Mouse (Mus musculus) cerebellum, adult 9-11 months (tissue): ENCODE results near the gene Trim65.
A peak's percentile ranks its signal among the peaks of the same experiment; 100 is the strongest.

Experiments used
- DNase-seq: peaks from one replicate; pipeline ENCODE4 v3.0.0; 2022

Trim65 gene

DNA sequence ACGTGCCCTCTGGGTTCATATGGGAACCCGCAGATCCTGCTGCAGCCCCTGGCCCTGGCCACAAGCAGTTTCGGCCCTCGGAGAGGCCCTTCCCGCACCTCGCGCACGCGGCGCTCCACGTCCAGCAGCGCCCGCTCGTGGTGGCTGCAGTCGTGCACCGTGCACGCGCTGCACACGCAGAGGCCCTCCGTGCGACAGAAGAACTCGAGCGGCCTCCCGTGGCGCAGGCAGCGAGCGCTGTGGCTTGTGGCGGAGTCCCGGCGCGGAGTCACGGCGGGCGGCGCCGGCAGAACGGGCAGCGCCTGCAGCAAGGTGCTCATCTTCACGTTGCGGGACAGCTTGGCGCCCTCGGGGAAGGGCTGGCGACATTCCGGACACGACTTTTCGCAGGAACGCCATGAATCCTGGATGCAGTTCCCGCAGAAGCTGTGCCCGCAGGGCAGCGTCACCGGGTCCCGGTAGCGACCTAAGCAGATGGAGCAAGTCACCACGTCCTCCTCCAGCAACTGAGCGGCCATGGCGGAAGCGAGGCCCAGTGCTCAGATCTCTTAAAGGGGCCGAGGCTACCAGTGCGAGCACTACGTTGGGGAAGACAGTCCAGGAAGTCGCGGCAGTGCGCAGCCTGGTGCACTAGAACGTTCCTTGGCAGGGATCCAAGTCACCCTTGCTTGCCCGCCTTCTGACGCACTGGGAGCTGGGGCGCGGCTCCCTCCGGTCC, at the start of gene Trim65:
Gene Trim65 (minus strand): TSS at position 641 of the 718 bp plus-strand sequence.
- peak; percentile 86 for DNase-seq

DNA sequence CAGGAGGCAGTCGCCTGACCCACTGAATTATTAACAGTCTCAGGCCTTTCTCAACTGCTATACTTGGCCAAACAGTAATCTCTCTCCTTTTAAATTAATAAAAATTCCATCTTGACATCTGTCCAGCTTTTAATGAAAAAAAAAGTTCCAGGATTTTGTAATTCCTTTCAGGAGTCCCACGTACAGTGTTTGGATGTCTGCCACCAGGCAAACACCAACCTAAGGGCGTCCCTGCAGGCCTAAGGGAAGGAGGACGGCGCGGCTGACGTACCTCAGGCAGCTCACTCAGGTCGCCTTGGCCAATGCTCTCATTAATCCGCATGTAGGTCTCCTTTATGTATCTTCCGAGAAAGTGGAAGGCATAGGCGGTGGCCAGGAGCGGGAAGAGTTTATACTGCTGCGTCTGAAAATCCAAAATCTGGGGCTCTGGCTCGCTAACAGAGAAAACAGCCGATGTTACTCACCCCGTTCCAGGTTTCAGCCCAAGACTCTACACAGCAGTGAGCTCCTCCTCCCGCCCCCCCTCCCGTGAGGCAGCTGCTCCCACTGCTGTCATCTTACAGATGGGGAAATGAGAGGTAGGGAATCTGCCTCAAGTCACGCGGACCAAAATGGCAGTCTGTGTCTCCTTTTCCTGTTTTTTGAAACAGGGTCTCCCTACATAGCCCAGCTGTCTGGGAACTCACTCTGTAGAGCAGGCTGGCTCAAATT, 47.6 kb upstream of the Trim65 start:
- no peak for DNase-seq

DNA sequence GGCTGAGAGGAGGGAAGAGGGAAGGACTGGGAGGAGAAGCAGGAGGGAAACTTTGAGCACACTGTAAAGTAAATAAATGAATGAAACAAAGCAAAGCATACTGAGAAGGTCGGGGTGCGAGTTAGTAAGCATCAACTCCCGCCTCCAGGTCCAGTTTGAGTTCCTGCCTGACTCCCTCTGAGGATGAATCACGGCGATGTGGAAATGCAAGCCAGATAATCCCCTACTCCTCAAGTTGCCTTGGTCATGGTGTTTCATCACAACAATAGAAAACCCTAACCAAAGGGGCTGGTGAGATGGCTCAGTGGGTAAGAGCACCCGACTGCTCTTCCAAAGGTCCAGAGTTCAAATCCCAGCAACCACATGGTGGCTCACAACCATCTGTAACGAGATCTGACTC, 45.1 kb upstream of the Trim65 start:
- DNase-seq = no peak

DNA sequence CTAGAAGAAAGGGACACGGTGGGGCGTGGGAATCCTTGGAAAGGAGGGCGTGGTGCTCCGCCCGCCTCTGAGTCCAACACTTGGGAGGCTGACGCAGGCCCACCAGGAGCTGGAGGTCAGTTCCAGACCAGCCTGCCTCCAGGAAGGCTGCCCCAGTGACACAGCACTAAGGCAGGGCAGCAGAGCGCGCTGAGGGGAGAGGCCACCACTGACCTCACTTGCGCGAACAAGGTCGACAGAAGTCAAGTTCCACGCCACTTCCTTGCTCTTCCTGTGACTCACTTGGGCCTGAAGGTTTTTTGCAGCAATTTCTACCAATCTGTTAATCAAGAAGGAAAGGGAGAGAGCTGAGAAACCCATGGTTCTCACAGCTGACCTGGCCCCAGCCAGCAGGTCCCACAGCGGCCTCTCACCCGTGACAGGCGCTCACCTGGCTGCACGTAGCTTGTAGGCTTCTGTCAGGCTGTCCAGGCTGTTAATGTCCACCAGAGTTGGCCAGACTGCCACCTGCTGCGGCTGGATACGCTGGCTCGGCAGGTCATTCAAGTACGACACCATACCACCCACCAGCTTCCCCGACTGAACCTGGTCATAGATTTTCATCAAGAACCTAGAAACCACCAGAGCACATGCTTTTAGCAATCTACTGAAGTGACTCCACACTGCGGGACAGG, 44.0 kb upstream of the Trim65 start:
- DNase-seq = no peak

DNA sequence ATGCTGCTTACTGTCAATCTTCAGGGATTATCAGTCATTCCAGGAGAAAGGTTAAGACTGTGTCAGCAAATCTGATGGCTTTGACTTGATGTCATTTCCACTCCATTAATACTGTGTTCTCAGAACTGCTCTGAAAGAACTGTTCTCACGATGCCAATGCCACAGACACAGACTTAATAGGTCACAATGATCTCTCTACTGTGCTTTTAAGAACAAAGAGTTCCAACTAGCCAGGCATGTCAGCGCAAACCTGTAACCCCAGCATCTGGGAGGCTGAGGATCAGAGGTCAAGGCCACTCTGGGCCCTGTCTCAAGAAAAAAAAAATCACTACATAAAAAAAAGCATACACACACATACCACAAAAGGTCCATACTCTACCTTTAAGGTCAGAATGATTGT, 41.0 kb upstream of the Trim65 start:
- DNase-seq = no peak

DNA sequence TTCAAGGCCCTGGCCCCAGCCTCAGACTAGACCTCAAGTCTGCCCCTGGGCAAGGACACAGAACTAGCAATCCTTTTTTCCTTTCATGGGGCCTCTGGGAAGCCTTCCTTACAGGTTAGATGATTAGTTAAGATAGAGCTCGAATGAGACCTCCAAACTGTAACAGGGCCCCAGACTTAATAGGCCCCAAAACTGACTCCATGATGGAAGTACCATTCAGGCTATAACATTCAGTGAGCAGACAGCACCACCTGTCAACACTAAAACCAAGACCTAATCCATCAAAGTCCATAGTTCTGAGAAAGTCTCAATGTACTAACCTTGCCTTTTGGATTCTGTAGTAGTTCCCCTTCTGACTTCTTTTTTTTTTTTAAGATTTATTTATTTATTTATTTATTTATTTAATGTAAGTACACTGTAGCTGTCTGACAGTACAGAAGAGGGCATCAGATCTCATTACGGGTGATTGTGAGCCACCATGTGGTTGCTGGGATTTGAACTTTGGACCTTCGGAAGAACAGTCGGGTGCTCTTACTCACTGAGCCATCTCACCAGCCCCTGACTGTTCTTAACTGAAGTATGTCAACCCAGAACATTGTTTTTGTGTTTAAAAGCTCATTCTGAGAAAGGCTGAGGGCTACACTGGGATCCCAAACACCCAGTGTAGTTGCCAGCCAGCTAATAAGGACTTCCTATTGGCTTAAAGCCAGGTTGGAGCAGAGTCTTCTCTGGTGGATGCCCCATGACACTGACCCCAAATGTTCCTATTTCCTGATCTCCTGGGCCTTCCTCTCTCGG, 39.3 kb upstream of the Trim65 start:
- DNase-seq = no peak

DNA sequence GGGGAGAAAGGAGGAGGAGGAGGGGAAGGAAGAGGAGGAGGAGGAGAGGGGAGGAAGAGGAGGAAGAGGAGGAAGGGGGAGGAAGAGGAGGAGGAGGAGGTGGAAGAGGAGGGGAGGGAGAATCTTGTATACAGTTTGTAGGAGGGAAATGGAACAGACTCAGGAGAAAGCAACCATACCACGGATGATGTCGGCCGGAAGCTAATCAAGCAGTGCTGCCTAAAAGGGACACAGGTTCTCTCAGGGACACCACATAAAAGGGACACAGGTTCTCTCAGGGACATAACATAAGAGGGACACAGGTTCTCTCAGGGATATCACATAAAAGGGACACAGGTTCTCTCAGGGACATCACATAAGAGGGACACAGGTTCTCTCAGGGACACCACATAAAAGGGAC, 38.3 kb upstream of the Trim65 start:
- no peak for DNase-seq

DNA sequence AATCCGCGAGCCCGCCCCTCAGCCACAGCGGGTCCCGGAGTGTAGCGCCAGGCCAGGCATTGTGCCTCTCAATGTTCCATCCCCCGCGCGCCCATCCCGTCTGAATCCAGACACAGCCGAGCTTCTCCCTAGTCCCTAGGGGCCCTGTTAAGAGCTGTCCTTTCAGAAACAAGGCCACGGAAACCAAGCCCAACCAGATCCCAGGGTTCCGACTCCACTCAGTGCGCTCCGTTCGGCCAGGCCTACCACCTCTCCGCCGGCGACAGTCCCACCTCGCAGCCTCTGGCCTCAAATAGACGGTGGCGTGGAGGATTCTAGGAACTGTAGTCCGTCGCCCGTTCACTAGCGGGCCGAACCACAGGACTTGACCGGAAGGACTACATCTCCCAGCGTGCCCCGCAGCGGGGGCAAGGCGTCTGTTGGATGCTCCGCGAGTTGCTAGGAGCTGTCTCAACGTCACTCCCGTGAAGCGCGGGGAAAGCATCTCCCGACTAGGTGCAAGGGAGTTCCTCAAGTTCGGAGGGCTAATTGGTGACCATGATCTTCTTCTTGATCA, 37.0 kb upstream of the Trim65 start, which contains the start of gene Fbf1:
Gene Fbf1 (minus strand): TSS at position 283 of the 556 bp plus-strand sequence.
- DNase-seq = peak; percentile 97

DNA sequence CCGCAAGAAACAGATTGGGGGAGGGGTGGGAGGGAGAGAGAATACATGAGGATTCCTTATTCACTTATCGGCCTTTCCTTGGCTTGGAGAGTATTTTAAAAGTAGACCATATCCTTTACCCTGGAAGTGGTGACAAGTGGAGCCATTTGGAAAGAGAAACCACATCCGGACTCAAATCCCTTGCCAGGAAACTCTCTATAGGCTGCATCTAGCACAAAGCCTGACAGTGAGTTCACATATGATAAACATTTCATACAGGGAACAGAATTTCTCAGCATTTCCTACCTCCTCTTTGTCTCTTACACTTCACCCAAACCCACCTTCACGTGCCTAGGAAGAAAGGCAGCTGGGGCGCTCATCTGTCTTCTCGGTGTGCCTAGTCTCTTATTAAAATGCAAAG, 36.3 kb upstream of the Trim65 start:
- no peak for DNase-seq

DNA sequence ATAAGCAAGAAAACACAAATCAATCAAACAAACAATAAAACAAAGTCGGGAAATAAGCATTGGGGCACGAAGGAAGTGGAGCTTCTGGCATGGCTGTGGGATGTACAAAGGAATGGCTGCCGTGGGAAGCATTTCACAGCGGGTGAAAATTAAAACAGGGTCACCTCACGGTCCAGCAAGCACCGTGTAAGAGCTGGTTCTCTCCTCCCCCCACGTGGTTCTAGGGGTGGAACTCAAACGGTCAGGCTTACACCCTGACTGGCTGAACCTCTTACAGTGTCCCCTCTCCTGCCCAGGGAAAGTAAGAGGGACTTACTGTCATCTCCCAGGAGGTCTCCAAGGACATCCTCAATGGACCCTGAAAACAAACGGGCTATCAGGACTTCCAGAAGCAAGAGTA, 32.1 kb upstream of the Trim65 start:
- no peak for DNase-seq

DNA sequence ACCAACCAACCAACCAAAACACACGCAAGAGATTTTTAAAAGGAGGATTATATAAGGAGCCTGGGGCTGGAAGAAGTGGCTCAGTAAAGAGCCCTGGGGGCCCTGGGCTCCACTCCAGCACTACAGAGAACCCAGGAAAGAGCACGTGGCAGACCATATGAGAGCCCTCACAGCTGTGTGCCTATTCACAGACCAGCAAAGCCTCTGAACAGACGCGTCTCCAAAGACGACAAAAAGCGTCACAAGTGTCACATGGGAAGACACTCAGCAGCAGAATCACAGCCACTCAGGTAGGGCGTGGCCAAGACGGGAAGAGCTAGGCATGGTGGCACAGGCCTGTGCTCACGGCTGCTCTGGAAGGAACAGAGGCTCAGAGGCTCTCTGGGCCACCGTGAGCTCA, 31.2 kb upstream of the Trim65 start:
- DNase-seq = no peak

DNA sequence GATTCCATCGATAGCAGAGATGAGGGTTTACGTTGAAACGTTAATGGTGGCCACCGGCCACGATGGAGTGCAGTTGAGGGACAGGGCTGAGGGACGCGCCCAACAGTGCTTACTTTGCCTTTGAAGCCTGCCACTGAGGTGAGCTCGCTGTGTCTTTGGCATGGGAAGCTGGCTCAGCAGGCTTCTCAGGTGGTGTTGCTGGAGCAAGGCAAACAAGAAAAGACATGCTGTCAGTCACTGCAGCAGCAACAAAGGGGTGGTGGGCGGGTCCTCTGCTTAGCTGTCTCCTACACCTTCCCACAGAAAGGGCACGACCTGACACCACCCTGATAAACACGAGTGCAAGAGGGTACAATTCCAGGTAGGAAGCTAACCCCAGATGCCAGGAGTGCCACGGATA, 30.4 kb upstream of the Trim65 start:
- DNase-seq = no peak

DNA sequence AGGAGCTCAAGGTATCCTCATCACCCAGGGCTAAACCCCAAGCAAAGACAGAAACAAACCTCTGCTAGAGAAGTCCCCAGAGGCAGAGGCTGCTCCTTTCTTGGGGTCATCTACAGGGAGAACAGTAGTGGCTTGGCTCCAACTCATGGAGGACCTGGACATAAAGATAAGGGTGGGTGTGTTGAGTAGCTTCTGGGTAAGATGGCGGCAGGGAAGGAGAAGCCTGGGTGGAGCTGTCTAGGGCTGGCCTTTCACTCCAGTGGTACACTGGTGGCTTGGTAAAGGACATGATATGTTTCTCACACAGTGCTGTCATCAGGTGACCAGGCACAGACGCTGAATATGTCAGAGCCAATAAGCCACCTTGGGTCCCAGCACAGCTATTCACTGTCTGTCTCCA, 20.0 kb upstream of the Trim65 start:
- no peak for DNase-seq

DNA sequence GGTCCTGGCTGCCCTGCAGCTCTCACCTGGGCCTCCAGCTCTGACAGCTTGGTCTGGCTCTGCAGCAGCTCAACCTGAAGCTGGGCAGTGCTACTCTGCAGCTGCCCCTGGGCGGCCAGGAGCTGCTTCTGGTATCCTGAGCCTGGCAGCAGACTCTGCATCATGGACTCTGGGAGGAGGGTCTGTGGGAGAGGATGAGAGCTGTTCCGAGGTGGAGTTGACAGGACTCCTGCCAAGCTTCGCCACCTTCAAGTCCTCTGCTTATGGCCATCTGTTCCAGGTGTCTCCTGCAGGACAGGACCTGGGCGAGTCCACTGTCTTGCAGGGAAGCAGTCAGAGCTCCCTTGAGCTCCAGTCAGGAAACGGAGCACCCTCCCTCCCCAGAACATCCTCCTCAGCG, 18.4 kb upstream of the Trim65 start:
- peak; percentile 78 for DNase-seq

DNA sequence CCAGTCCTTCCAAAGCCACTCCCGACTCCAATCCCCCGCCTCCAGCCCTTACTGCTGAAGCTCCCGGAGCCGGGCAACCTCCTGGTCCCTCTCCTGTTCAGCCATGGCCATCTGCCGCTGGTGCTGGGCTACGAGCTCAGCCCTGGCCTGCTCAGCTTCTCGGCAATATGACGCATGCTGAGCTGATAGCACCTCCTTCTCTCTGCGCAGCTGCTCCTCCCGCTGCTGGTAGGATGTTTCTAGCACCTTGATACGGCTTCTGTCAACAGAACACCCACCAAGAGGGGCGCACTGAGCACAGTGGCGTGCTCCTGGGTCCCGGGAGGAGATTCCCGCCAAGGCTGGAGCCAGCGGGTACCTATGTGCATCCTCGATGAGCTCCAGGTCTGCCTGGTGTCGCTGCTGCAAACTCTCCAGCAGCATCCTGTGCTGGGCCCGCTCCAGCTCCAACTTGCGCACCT, 17.9 kb upstream of the Trim65 start:
- peak; percentile 87 for DNase-seq

DNA sequence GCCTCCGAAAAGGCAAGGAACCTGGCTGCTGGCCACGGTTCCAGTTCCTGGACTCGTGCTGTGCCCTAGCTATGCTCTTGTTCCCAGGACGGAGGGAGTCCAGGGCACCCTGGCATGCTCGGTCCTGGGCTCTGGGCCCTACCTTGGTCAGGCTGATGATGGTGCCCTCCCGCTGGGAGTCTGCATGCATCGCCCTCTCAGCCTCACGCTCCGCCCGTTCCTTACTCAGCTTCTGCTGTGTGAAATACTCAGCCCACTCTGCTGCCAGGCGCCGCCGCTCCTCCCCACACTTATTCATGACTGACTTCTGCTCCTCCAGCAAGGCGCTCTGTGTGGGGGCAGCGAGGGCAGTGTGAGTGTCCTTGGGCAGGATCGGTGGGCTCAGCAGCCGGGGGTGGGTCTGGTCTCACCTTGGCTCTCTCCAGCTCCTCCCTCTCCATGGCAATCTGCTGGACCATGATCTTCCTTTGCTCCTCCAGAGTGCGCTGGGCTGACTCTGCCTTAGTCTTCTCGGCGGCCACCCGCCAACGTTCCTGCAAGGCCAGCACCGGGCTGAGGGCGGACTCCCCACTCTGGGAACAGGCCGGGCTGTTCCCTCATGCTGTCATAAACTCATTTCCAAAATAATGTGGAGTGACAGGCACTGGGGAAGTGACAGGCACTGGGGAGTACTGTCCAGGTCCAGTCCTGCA, 15.5 kb upstream of the Trim65 start:
- DNase-seq = peak; percentile 82

DNA sequence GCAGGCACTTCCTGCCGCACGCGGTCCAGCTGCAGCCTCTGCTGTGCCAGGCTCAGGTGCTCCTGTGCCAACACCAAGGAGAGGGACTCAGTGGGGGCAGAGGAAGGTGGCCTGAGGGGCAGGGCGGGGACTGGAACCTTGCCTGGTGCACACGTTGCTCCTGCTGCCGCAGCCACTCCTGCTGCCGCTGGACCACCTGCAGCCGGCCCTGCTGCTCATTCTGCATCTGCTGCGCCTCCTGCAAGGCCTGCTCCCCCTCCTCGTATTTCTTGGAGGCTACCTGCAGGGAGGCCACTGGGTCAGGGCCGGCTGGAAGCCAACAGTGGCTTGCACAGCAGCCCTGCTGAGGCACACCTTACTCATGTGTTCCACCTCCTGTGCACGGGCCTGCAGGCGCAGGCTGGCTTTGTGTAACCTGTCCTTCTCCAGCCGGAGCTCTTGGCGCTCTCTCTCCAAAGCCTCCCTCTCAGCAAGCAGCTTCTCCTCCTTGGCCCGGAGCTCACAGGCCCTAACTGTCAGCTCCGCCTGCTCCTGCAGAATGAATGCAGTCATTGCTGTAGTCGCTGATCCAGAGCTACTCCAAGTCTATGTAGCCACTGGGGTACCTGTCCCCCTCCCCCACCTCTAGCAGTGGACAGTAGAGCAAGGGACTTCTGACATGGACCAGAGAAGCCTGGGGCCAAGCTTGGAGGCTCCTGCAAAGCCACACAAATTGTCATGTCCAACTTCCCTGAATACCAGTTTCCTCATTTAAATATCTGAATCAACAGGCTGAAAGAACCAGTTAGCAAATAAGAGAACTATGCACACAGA, 14.8 kb upstream of the Trim65 start:
- DNase-seq = peak; percentile 84

DNA sequence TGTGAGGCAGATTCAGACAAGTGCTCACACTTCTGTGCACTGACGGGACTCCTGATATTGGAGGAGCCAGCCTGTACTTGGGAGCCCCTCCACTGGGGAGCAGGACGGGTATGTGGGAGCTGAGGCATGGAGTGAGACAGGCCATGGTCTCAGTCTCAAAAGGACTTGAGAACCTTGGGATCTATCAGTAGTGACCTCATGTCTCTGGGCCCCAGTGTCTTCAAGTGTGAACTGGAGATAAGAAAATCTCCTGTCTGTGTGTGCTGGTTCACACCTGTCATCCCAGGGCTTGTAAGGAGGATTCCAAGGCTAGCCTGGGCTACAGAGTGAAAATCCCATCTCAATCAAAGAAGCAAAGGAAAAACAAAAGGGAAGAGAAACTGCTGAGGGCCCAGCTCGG, 12.5 kb upstream of the Trim65 start:
- no peak for DNase-seq

DNA sequence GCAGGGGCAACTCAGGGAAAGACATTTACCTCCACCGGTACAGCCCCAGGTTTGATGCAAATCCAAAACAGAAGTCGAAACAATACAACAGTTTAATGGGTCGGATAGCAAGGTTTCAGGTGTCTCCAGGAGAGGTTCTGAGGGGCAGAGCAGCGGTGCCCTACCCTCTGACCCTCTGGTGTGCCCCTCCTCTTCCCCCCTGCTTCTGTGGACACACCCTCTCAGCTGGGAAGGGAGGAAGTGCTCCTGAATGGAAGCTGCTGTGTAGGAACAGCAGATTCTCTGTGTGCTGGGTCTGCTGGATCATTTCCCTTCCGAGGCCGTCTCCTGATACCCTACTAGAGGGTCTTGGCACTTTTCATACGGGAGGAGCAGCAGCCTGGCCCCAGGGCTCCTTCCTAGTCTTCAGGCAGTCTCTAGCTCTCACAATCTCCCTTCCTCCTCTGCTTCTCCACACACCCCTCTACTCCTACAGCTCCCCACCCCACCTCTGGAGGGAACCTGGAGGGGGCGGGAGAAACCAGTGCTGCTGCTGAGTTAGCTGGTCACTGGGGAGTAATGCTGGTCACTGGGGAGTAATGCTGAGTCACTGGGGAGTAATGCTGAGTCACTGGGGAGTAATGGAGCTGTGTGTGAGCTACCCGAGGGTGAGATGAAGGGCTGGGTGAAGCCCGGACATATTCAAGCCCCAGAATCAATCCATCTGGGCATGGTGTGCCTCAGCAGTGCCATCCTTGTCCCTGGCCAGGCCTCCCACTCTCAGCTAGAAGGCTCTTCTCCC, 11.5 kb upstream of the Trim65 start:
- peak; percentile 31 for DNase-seq

DNA sequence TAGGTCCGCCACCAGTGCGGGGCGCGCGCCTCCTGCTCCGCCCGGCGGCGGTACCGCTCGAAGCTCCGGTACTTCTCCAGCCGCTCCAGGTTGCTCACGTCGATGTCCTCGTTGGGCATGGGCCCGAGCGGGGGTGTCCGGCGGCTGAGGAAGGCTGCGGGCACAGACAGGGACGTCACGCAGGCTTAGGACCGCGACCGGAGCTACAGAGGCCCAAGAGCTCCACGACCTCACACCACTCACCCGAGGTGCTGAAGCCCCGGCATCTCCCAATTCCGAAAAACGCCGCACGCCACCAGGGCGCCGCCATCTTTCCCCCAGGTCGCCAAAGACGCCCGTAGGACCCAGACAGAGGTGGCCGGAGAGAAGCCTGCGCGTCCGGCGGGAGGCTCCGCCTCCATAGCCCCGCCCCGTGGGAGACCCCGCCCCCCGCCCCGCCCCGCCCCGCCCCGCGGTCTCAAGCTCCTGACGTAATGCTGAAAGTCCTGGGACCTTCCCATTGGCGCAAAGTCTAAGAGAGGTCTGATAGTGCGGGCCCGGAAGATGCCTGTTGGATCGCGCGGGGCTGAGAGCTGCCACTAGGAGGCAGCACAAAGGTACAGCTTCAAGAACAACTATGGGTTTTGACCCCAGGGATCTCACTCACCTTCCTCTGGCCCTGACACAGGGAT, 7.7 kb upstream of the Trim65 start, which contains the start of gene Mrpl38:
Gene Mrpl38 (minus strand): TSS at position 401 of the 671 bp plus-strand sequence.
- peak; percentile 92 for DNase-seq
